ENCODE assay signal across 9 mouse cellular contexts in genomic region chr8:72919182-72919902, GRCm38 (mm10).
DNase-seq lines count a peak whose midpoint lies in the region; ATAC-seq lines count a peak whose summit lies in the region.
"Had no signal": no experiment of that assay in that cellular context is flagged by ENCODE, and none has a peak within 500 bp of the region (broad histone marks: within the 10 kb centered on the region; RNA-seq: fewer than 3 reads in every experiment).

No protein-coding gene starts in this region.

- H3K4me1 ChIP-seq in forebrain, embryonic 15.5 days = peaks cover 9% of the 10 kb centered on the region
- peaks cover 9% of the 10 kb centered on the region for H3K4me1 ChIP-seq in midbrain, embryonic 16.5 days (ENCODE audit: control insufficient read depth, insufficient read depth, low read length)

- H3K9me3 ChIP-seq in forebrain, embryonic 15.5 days = no peaks in the 10 kb centered on the region
- H3K9me3 ChIP-seq in midbrain, embryonic 16.5 days (replicated peaks; ENCODE audit: control insufficient read depth, low read length, poor library complexity, severe bottlenecking) = no peaks in the 10 kb centered on the region

- peak overlapping the region; percentile 20; the same call in 1 of the 2 replicates for H3K27ac ChIP-seq in forebrain, embryonic 15.5 days (replicated peaks)
- peak overlapping the region; percentile 58; the same call in 1 of the 2 replicates for H3K27ac ChIP-seq in midbrain, embryonic 16.5 days (ENCODE audit: low read length)

- H3K4me2 ChIP-seq in forebrain, embryonic 15.5 days (replicated peaks) = no peak overlapping the region
- H3K4me2 ChIP-seq in midbrain, embryonic 16.5 days (ENCODE audit: low read length) = no peak overlapping the region

- H3K27me3 ChIP-seq in forebrain, embryonic 15.5 days = no peaks in the 10 kb centered on the region
- H3K27me3 ChIP-seq in midbrain, embryonic 16.5 days (ENCODE audit: control insufficient read depth, insufficient read depth, low read depth, low read length) = no peaks in the 10 kb centered on the region

- ATAC-seq in forebrain, embryonic 15.5 days (replicated peaks) = peak; percentile 76
- ATAC-seq in midbrain, embryonic 16.5 days = peak; percentile 80

- H3K9ac ChIP-seq in forebrain, embryonic 15.5 days (replicated peaks) = no peak overlapping the region
- no peak overlapping the region for H3K9ac ChIP-seq in midbrain, embryonic 16.5 days (ENCODE audit: low read depth, low read length)

- DNase-seq in cerebellum, postnatal 25 days = peak; percentile 18 to 56
- DNase-seq in cerebellum, adult 9-10 months = no peak
- peak; percentile 12 for DNase-seq in kidney, postnatal 10 days
- no peak for DNase-seq in kidney, adult 11 months
- no peak for DNase-seq in frontal cortex, adult 2 months (ENCODE audit: extremely low spot score in 1 of 2, low spot score in 1 of 2)
- no peak for DNase-seq in adrenal gland, adult 18-20 months (ENCODE audit: low spot score in 2 of 2)
- DNase-seq: layer of hippocampus, adult 9-11 months had no signal

- no peak overlapping the region for H3K4me3 ChIP-seq in forebrain, embryonic 15.5 days
- H3K4me3 ChIP-seq in midbrain, embryonic 16.5 days (ENCODE audit: low read depth, low read length) = no peak overlapping the region

- H3K36me3 ChIP-seq in forebrain, embryonic 15.5 days = no peaks in the 10 kb centered on the region
- no peaks in the 10 kb centered on the region for H3K36me3 ChIP-seq in midbrain, embryonic 16.5 days (ENCODE audit: control insufficient read depth, insufficient read depth, low read length)

- 39% methylated on average over 2 of the region's 2 CpGs for WGBS in forebrain, embryonic 15.5 days
- 35% methylated on average over 2 of the region's 2 CpGs for WGBS in midbrain, embryonic 16.5 days

Comparison
In these comparisons a context has a peak if more than half of its experiments do, and no peak if none do; other contexts are left out.
1. DNase-seq: peak in cerebellum, postnatal 25 days (2 of 2) and kidney, postnatal 10 days (single experiment); none in cerebellum, adult 9-10 months (single experiment), kidney, adult 11 months (single experiment), frontal cortex, adult 2 months (0 of 2) and adrenal gland, adult 18-20 months (0 of 2).